Mouse (Mus musculus) testis, adult 2 months (tissue): ENCODE measurements around the gene Gm47289. TPM values are rescaled to one million over a fixed set of nuclear protein-coding genes. Genes with fewer than 3 reads are reported as not detected.

Experiments used
- H3K27ac ChIP-seq: fragments of 200-500 bp; 2 replicates; pipeline ENCODE4 v1.5.1; 2012; ENCODE audit warnings: low read depth, low read length; ENCODE audit not compliant: control insufficient read depth, insufficient read depth
- H3K27me3 ChIP-seq: fragments of 200-500 bp; 2 replicates; pipeline ENCODE4 v1.6.1; 2012; ENCODE audit warnings: mild to moderate bottlenecking, low read length, moderate library complexity; ENCODE audit not compliant: control insufficient read depth, insufficient read depth
- H3K36me3 ChIP-seq: fragments of 200-500 bp; 2 replicates; pipeline ENCODE4 v1.6.1; 2012; ENCODE audit warnings: mild to moderate bottlenecking, low read length; ENCODE audit not compliant: control insufficient read depth, insufficient read depth
- H3K4me1 ChIP-seq: fragments of 200-500 bp; 2 replicates; pipeline ENCODE4 v1.6.1; 2012; ENCODE audit warnings: low read length; ENCODE audit not compliant: control insufficient read depth, insufficient read depth
- H3K4me3 ChIP-seq: fragments of 200-500 bp; 2 replicates; pipeline ENCODE4 v1.5.1; 2012; ENCODE audit warnings: low read depth, mild to moderate bottlenecking, low read length, moderate library complexity, mixed read lengths; ENCODE audit not compliant: control insufficient read depth
- CTCF ChIP-seq: fragments of 200-500 bp; IDR thresholded peaks from 2 replicates; pipeline ENCODE4 v1.5.1; 2012; ENCODE audit warnings: low read depth, mild to moderate bottlenecking, inconsistent platforms, low read length, moderate library complexity; ENCODE audit not compliant: control insufficient read depth, insufficient read depth, insufficient replicate concordance
- POLR2A ChIP-seq: fragments of 200-500 bp; IDR thresholded peaks from 2 replicates; pipeline ENCODE4 v1.6.1; 2012; ENCODE audit warnings: low read depth, mild to moderate bottlenecking, inconsistent platforms, low read length, moderate library complexity; ENCODE audit not compliant: control insufficient read depth
- polyA plus RNA-seq: library from polyadenylated mRNA; depleted of rRNA; stranded (reverse); fragments of >200 nt; gene quantifications from 2 replicates; pipeline ENCODE4 v1.2.3, GENCODE M21; 2012

The Gm47289 gene
- polyA plus RNA-seq, 1 experiment: not detected

GRCm38 (mm10) chr9:119164743-119165142 is 5.8 kb downstream of the Gm47289 start:
- no peaks in the 10 kb centered on the region for H3K27me3 ChIP-seq
- no peaks in the 10 kb centered on the region for H3K36me3 ChIP-seq
- TF ChIP-seq POLR2A: no peak
- TF ChIP-seq CTCF: no peak
- H3K4me3 ChIP-seq: no peak overlapping the region
- H3K27ac ChIP-seq: no peak overlapping the region
- H3K4me1 ChIP-seq: no peaks in the 10 kb centered on the region

DNA sequence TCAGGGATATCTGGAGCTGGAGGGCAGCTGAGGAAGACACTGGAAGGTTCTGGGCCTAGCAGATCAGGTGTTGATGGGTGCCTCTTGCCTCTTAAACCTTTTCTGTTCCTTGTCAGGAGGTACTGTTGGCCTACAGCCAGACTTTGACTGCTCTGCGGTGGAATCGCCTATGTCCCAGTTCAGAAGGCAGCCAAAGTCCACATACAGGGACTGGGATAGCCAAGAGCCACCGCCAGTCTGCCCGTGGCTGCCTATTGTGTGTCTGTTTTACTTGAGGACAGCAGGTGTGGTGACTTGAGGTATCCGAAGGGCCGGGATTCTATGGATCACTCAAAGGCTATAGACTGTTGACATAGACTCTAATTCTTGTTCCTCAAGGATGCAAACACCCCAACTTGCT is 6.6 kb downstream of the Gm47289 start:
- Histone ChIP-seq H3K27me3 (no peaks in the 10 kb centered on the region), H3K36me3 (no peaks in the 10 kb centered on the region), H3K4me3 (no peak overlapping the region), H3K27ac (no peak overlapping the region), H3K4me1 (no peaks in the 10 kb centered on the region)
- no peak for TF ChIP-seq CTCF
- TF ChIP-seq POLR2A: no peak

DNA sequence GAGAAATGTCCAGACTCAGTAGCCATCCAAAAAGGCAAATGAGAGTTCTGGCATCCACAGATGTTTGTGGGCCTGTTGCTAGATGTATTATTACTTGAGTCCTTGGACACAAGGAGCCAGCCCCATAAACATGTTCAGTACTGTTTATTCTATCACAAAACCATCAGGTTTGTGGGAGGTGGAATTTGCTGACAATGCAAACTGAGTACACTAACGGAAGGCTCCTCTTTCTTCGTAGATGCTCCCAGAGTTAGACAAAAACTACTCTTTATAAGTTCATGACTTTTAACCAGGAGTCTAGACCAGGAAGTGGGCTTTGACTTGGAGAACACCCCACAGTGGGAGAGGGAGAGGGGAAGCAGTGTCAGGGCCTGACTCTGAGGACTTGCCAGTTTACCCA is 8.6 kb downstream of the Gm47289 start:
- no peaks in the 10 kb centered on the region for H3K4me1 ChIP-seq
- no peaks in the 10 kb centered on the region for H3K27me3 ChIP-seq
- no peak overlapping the region for H3K4me3 ChIP-seq
- H3K36me3 ChIP-seq: no peaks in the 10 kb centered on the region
- TF ChIP-seq POLR2A (no peak), CTCF (no peak)
- H3K27ac ChIP-seq: no peak overlapping the region

- Histone ChIP-seq H3K27me3 (no peaks in the 10 kb centered on the region), H3K4me1 (peaks cover 2% of the 10 kb centered on the region; the same call in 1 of the 2 replicates), H3K27ac (no peak overlapping the region), H3K36me3 (no peaks in the 10 kb centered on the region), H3K4me3 (no peak overlapping the region)
- TF ChIP-seq CTCF (no peak), POLR2A (no peak)
Observed at GRCm38 (mm10) chr9:119179292-119179691, 20.3 kb downstream of the Gm47289 start.

- Histone ChIP-seq H3K27ac (no peak overlapping the region), H3K36me3 (no peaks in the 10 kb centered on the region), H3K4me3 (no peak overlapping the region), H3K27me3 (no peaks in the 10 kb centered on the region), H3K4me1 (peaks cover 2% of the 10 kb centered on the region; the same call in 1 of the 2 replicates)
- TF ChIP-seq POLR2A (no peak), CTCF (no peak)
Observed at GRCm38 (mm10) chr9:119181241-119181728, 22.3 kb downstream of the Gm47289 start.

- Histone ChIP-seq H3K4me1 (peaks cover 3% of the 10 kb centered on the region; the same call in 1 of the 2 replicates), H3K4me3 (peak overlapping the region; percentile 66), H3K36me3 (no peaks in the 10 kb centered on the region), H3K27me3 (no peaks in the 10 kb centered on the region), H3K27ac (no peak overlapping the region)
- TF ChIP-seq POLR2A: no peak
- peak; percentile 88; the same call in 1 of the 2 replicates for TF ChIP-seq CTCF
Observed at GRCm38 (mm10) chr9:119192202-119192990, 33.4 kb downstream of the Gm47289 start.

DNA sequence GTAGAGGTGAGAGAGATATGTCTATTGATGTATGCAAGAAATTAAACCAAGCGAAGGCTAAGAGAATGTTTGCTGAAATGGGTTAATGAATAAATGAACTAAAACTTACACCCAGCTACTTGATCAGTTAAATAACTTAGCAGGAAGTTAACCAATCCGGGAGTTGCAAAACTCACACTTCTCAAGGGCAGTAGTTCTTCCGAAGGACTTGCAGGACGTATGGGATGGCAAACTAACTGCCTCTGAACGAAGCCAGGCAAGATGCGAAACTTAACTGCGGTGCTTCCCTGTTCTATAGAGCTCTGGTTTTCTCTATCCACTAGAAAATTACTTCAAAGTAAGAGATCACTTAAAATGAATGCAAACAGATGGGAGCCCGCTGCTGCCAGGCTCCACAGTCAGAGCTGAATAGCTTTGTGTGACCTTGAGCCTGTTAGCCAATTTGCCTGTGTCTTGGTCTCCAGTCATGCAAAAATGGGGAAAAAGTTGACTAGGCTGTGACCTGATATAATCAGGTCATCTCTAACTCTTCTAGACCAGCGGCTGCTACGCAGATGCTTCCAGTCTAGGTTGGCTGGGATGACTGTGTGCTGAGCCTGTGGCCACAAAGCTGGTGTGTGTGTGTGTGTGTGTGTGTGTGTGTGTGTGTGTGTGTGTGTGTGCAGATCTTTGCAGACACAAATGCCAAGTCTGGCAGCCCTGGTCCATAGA is 40.3 kb downstream of the Gm47289 start:
- Histone ChIP-seq H3K27ac (no peak overlapping the region), H3K27me3 (no peaks in the 10 kb centered on the region), H3K4me3 (no peak overlapping the region), H3K36me3 (no peaks in the 10 kb centered on the region), H3K4me1 (no peaks in the 10 kb centered on the region)
- TF ChIP-seq CTCF: no peak
- no peak for TF ChIP-seq POLR2A
